Mouse (Mus musculus) midbrain, embryonic 16.5 days (tissue): ENCODE measurements at regions not wholly inside any gene's neighbourhood (a gene's known extent, or its start where the extent isn't known, plus 50 kb on each side); places are given as distances from the start of the nearest gene placed in this dataset.
A peak's percentile ranks its signal among the peaks of the same experiment; 100 is the strongest.

ENCODE experiments used
- ATAC-seq: fragments of 200-750 bp; cut with Nextera tagmentation; 2 replicates; pipeline ENCODE4 v1.8.0; 2017; ENCODE audit warnings: moderate TSS enrichment
- H3K27ac ChIP-seq: fragments of 300-500 bp; sonication (generic); 2 replicates; pipeline ENCODE4 v1.5.1; 2014; ENCODE audit warnings: mild to moderate bottlenecking, low read length, mixed read lengths
- H3K27me3 ChIP-seq: fragments of 300-500 bp; sonication (generic); 2 replicates; pipeline ENCODE4 v1.6.1; 2014; ENCODE audit warnings: low read depth, low read length, mixed read lengths; ENCODE audit not compliant: control insufficient read depth, insufficient read depth
- H3K36me3 ChIP-seq: fragments of 300-500 bp; sonication (generic); 2 replicates; pipeline ENCODE4 v1.6.1; 2014; ENCODE audit warnings: mild to moderate bottlenecking, low read length, moderate library complexity, mixed read lengths; ENCODE audit not compliant: control insufficient read depth, insufficient read depth
- H3K4me1 ChIP-seq: fragments of 300-500 bp; sonication (generic); 2 replicates; pipeline ENCODE4 v1.6.1; 2014; ENCODE audit warnings: mild to moderate bottlenecking, low read length, mixed read lengths; ENCODE audit not compliant: control insufficient read depth, insufficient read depth
- H3K4me2 ChIP-seq: fragments of 300-500 bp; sonication (generic); 2 replicates; pipeline ENCODE4 v1.6.1; 2014; ENCODE audit warnings: mild to moderate bottlenecking, low read length, mixed read lengths
- H3K4me3 ChIP-seq: fragments of 300-500 bp; sonication (generic); 2 replicates; pipeline ENCODE4 v1.5.1; 2014; ENCODE audit warnings: low read depth, mild to moderate bottlenecking, low read length, moderate library complexity, mixed read lengths
- H3K9ac ChIP-seq: fragments of 300-500 bp; sonication (generic); 2 replicates; pipeline ENCODE4 v1.6.1; 2014; ENCODE audit warnings: low read depth, low read length, mixed read lengths
- H3K9me3 ChIP-seq: fragments of 300-500 bp; sonication (generic); replicated peaks from 2 replicates; pipeline ENCODE4 v1.6.1; 2014; ENCODE audit warnings: mild to moderate bottlenecking, low read length, mixed read lengths; ENCODE audit not compliant: control insufficient read depth, poor library complexity, severe bottlenecking
- WGBS: fragments of 180-500 bp; shearing (Covaris S2); extraction: QIAGEN DNeasy Blood & Tissue Kit; methylation state at CpG from one replicate; pipeline ENCODE4 v1.1.7; 2014; 5-methylcytosine and 5-hydroxymethylcytosine counted together

DNA sequence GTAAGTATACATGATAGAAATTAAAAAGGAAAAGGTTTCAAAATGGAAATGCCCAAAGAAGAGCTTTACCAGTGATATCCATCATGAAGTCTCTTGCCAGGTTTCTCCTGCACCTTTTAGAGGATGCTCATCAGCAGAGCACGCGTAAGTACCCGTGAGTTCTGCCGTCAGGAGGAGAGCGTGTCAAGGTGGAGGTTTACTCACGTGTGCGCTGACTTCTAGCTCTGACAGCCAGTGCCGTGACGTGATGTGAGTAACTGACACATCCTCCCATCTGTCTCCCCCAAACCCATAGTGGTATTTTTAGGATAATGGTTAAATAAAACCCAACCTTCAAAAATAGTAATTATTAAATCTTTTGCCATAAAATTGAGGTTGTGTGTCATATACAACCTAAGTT is 55.3 kb downstream of the Adra2a start:
- H3K27ac ChIP-seq = no peak overlapping the region
- no peak overlapping the region for H3K9ac ChIP-seq
- H3K4me3 ChIP-seq = no peak overlapping the region
- no peaks in the 10 kb centered on the region for H3K9me3 ChIP-seq
- H3K4me1 ChIP-seq = peaks cover 7% of the 10 kb centered on the region
- 94% methylated on average over 9 of the region's 9 CpGs for WGBS
- no peaks in the 10 kb centered on the region for H3K36me3 ChIP-seq
- H3K27me3 ChIP-seq = no peaks in the 10 kb centered on the region
- no peak for ATAC-seq
- H3K4me2 ChIP-seq = no peak overlapping the region

GRCm38 (mm10) chr19:54099769-54100168 is 55.8 kb downstream of the Adra2a start:
- Histone ChIP-seq H3K36me3 (no peaks in the 10 kb centered on the region), H3K27ac (no peak overlapping the region), H3K9ac (no peak overlapping the region), H3K27me3 (no peaks in the 10 kb centered on the region), H3K4me3 (no peak overlapping the region), H3K9me3 (no peaks in the 10 kb centered on the region), H3K4me2 (no peak overlapping the region), H3K4me1 (peaks cover 4% of the 10 kb centered on the region)
- 61% methylated on average over 6 of the region's 6 CpGs for WGBS
- no peak for ATAC-seq

DNA sequence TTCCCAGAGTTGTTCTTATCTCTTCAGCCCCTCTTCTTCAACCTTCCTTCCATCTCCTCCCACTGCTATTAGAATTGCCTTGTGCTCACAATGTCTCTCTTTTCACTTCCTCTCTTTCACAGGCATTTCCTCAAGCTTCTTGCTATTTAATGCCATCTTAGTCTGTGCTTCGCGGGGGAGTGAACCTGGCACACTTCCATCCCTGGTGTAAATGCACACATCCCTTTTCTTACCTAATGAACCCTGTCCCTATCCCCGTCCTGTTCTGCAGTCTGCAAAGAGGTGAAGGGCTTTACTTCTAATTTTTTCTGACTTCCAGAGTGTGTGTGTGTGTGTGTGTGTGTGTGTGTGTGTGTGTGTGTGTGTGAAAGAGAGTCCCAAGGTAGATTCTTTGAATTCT is 62.6 kb downstream of the Adra2a start:
- no peaks in the 10 kb centered on the region for H3K9me3 ChIP-seq
- no peaks in the 10 kb centered on the region for H3K36me3 ChIP-seq
- no peak overlapping the region for H3K4me2 ChIP-seq
- no peak for ATAC-seq
- no peak overlapping the region for H3K4me3 ChIP-seq
- WGBS = 67% methylated on average over 3 of the region's 3 CpGs
- H3K9ac ChIP-seq = no peak overlapping the region
- no peaks in the 10 kb centered on the region for H3K27me3 ChIP-seq
- peaks cover 6% of the 10 kb centered on the region for H3K4me1 ChIP-seq
- no peak overlapping the region for H3K27ac ChIP-seq

GRCm38 (mm10) chr19:54107103-54107821 is 63.3 kb downstream of the Adra2a start:
- Histone ChIP-seq H3K9ac (no peak overlapping the region), H3K9me3 (no peaks in the 10 kb centered on the region), H3K36me3 (no peaks in the 10 kb centered on the region), H3K27ac (no peak overlapping the region), H3K4me3 (no peak overlapping the region), H3K4me1 (peaks cover 6% of the 10 kb centered on the region), H3K4me2 (no peak overlapping the region), H3K27me3 (no peaks in the 10 kb centered on the region)
- 0 out of 2 replicates have a peak, but pooled peaks have one; percentile 64 for ATAC-seq
- WGBS = 42% methylated on average over 13 of the region's 13 CpGs

DNA sequence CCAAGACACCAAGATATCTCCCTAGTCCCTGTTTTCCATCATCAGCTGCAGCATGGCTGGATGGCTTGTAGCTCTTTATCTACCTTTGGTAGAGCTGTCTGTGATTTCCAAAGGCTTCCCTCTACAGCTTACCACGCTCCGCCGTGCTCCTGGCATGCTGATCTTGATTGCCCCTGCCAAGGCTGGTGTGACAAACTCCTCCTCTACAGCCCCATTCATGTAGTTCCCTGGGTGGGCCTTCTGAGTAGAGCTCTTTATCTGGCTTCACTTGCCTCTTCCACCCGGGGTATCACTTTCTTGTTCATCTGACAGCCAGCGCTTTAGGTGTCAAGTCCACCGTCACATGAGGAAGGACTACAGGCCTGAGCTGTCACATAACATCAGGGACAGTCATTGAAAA is 66.1 kb downstream of the Adra2a start:
- H3K4me3 ChIP-seq = no peak overlapping the region
- H3K9me3 ChIP-seq = no peaks in the 10 kb centered on the region
- H3K4me1 ChIP-seq = peaks cover 11% of the 10 kb centered on the region
- no peak overlapping the region for H3K4me2 ChIP-seq
- no peak for ATAC-seq
- H3K9ac ChIP-seq = no peak overlapping the region
- WGBS = 85% methylated on average over 6 of the region's 6 CpGs
- H3K27ac ChIP-seq = no peak overlapping the region
- no peaks in the 10 kb centered on the region for H3K27me3 ChIP-seq
- no peaks in the 10 kb centered on the region for H3K36me3 ChIP-seq

DNA sequence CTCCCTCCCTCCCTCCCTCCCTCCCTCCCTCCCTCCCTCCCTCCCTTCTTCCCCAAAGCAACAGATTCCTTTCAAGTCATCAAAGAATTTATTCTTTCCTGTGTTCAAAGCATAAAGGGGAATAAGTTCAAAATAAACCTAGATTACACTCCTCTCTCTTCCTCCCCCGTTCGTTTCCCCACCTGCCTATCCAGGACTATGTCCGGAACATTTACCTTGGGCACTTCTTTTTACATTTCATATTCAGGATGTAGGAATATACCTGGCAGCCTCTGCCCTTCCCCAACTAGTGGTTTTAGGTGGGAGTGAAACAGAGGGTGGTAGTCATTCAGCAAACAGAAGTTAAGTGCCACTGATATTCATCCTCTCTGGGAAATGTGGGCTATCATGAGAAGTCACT is 68.7 kb downstream of the Adra2a start:
- no peak overlapping the region for H3K27ac ChIP-seq
- peaks cover 6% of the 10 kb centered on the region; the same call in 1 of the 2 replicates for H3K4me1 ChIP-seq
- 62% methylated on average over 3 of the region's 3 CpGs for WGBS
- H3K4me2 ChIP-seq = no peak overlapping the region
- no peak overlapping the region for H3K9ac ChIP-seq
- ATAC-seq = no peak
- no peaks in the 10 kb centered on the region for H3K9me3 ChIP-seq
- no peaks in the 10 kb centered on the region for H3K36me3 ChIP-seq
- H3K4me3 ChIP-seq = no peak overlapping the region
- H3K27me3 ChIP-seq = no peaks in the 10 kb centered on the region

- ATAC-seq = no peak
- no peak overlapping the region for H3K4me2 ChIP-seq
- no peak overlapping the region for H3K27ac ChIP-seq
- no peak overlapping the region for H3K4me3 ChIP-seq
- no peak overlapping the region for H3K9ac ChIP-seq
- H3K36me3 ChIP-seq = no peaks in the 10 kb centered on the region
- H3K4me1 ChIP-seq = peaks cover 6% of the 10 kb centered on the region; the same call in 1 of the 2 replicates
- no peaks in the 10 kb centered on the region for H3K9me3 ChIP-seq
- no peaks in the 10 kb centered on the region for H3K27me3 ChIP-seq
- WGBS = 70% methylated on average over 6 of the region's 6 CpGs
These were observed 69.5 kb downstream of the Adra2a start for GRCm38 (mm10) chr19:54113421-54113820.

- H3K27me3 ChIP-seq = no peaks in the 10 kb centered on the region
- H3K4me2 ChIP-seq = peak overlapping the region; percentile 70
- peak overlapping the region; percentile 56 for H3K9ac ChIP-seq
- no peak overlapping the region for H3K27ac ChIP-seq
- 8% methylated on average over 22 of the region's 22 CpGs for WGBS
- H3K4me3 ChIP-seq = peak overlapping the region; percentile 44
- no peaks in the 10 kb centered on the region for H3K36me3 ChIP-seq
- H3K4me1 ChIP-seq = peaks cover 6% of the 10 kb centered on the region; the same call in 1 of the 2 replicates
- peak; percentile 81 for ATAC-seq
- no peaks in the 10 kb centered on the region for H3K9me3 ChIP-seq
These were observed 70.8 kb downstream of the Adra2a start for GRCm38 (mm10) chr19:54114588-54115317.

DNA sequence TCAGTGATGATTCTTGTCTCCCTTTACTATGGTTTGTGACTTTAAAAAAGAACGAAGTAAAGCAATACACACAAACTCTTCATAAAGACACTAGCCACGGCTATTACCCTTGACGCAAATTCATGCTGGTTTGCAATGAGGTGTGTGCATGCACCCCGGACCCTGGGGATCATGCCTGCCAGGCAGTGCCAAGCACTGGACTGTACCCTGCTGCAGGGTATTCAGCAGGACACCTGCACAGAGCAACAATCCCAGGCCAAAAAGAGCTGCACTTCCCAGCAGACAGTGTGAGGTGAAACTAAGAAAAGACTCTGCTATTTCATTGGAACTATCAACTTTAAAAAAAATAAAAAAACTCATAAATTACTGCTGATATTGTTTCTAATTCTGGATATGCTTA is 71.4 kb downstream of the Adra2a start:
- no peaks in the 10 kb centered on the region for H3K36me3 ChIP-seq
- no peaks in the 10 kb centered on the region for H3K9me3 ChIP-seq
- 17% methylated on average over 4 of the region's 4 CpGs for WGBS
- H3K27ac ChIP-seq = no peak overlapping the region
- peak overlapping the region; percentile 70 for H3K4me2 ChIP-seq
- ATAC-seq = no peak
- H3K27me3 ChIP-seq = no peaks in the 10 kb centered on the region
- peaks cover 6% of the 10 kb centered on the region; the same call in 1 of the 2 replicates for H3K4me1 ChIP-seq
- H3K4me3 ChIP-seq = peak overlapping the region; percentile 44
- H3K9ac ChIP-seq = peak overlapping the region; percentile 56
